Comparison of ENCODE assay signal across 21 mouse cellular contexts in genomic region chr9:65086801-65087200, GRCm38 (mm10). TPM values are rescaled to one million over a fixed set of nuclear protein-coding genes. Genes with fewer than 3 reads are reported as not detected.
"Had no signal": no experiment of that assay in that cellular context is flagged by ENCODE, and none has a peak within 500 bp of the region (broad histone marks: within the 10 kb centered on the region; RNA-seq: fewer than 3 reads in every experiment).

No protein-coding gene starts in this region.

- H3K4me3 ChIP-seq: gastrocnemius, adult 2 months; heart, embryonic 10.5 days; heart, embryonic 12.5 days; hindbrain, embryonic 10.5 days; hindbrain, embryonic 12.5 days; intestine, embryonic 15.5 days; layer of hippocampus, adult 2 months; left cerebral cortex, adult 2 months; limb, embryonic 13.5 days; limb, embryonic 15.5 days; liver, embryonic 12.5 days had no signal

- H3K9me3 ChIP-seq: heart, embryonic 10.5 days; heart, embryonic 12.5 days; hindbrain, embryonic 10.5 days; hindbrain, embryonic 12.5 days; intestine, embryonic 15.5 days; limb, embryonic 13.5 days; limb, embryonic 15.5 days; liver, embryonic 12.5 days had no signal

- H3K27ac ChIP-seq: gastrocnemius, adult 2 months; heart, embryonic 10.5 days; hindbrain, embryonic 10.5 days; hindbrain, embryonic 12.5 days; hindbrain, embryonic 14.5 days; intestine, embryonic 15.5 days; layer of hippocampus, adult 2 months; left cerebral cortex, adult 2 months; limb, embryonic 13.5 days; limb, embryonic 15.5 days; liver, embryonic 12.5 days; liver, embryonic 14.5 days had no signal

- H3K4me1 ChIP-seq: intestine, embryonic 15.5 days; limb, embryonic 15.5 days had no signal

- H3K9ac ChIP-seq: heart, embryonic 12.5 days; hindbrain, embryonic 12.5 days; hindbrain, embryonic 14.5 days; intestine, embryonic 15.5 days; limb, embryonic 13.5 days; limb, embryonic 15.5 days; liver, embryonic 12.5 days; liver, embryonic 14.5 days had no signal

- H3K4me2 ChIP-seq: heart, embryonic 12.5 days; hindbrain, embryonic 12.5 days; hindbrain, embryonic 14.5 days; intestine, embryonic 15.5 days; limb, embryonic 13.5 days; limb, embryonic 15.5 days; liver, embryonic 12.5 days had no signal

- H3K27me3 ChIP-seq: heart, embryonic 12.5 days; hindbrain, embryonic 12.5 days; intestine, embryonic 15.5 days; limb, embryonic 13.5 days; limb, embryonic 15.5 days had no signal

- ATAC-seq: intestine, embryonic 15.5 days; intestine, postnatal 0 days; liver, embryonic 12.5 days had no signal

- DNase-seq: gastrocnemius, postnatal 25 days; kidney, adult 18-20 months; kidney, adult 8-10 months; kidney, postnatal 25 days had no signal

RNA-seq across cellular contexts. Expression of gene Igdcc3, which starts 54.2 kb away (rescaled TPM):
- total RNA-seq: granulocyte monocyte progenitor cell, adult 5-6 weeks; liver, adult 2 months had no signal
- polyA plus RNA-seq: inflammation-experienced regulatory T-cells, adult 6 months; liver, adult 2 months had no signal
